Mouse (Mus musculus) thymus, postnatal 25 days (tissue): ENCODE data around the gene Jakmip3.

Experiments
- DNase-seq: peaks from one replicate; pipeline ENCODE4 v3.0.0; 2022

Jakmip3 gene

GRCm38 (mm10) chr7:138940612-138941461, at the start of gene Jakmip3:
Gene Jakmip3, plus strand, starts transcription at chr7:138940730.
- no peak for DNase-seq

GRCm38 (mm10) chr7:138898122-138898521, 42.4 kb upstream of the Jakmip3 start:
- DNase-seq: no peak

GRCm38 (mm10) chr7:138898743-138899142, 41.8 kb upstream of the Jakmip3 start:
- DNase-seq: no peak

- no peak for DNase-seq
Measured at GRCm38 (mm10) chr7:138903886-138904435, 36.6 kb upstream of the Jakmip3 start.

- no peak for DNase-seq
Measured at GRCm38 (mm10) chr7:138906441-138906840, 34.1 kb upstream of the Jakmip3 start.

GRCm38 (mm10) chr7:138907043-138907442, 33.5 kb upstream of the Jakmip3 start:
- DNase-seq: no peak

- DNase-seq: no peak
Measured at GRCm38 (mm10) chr7:138907976-138908375, 32.6 kb upstream of the Jakmip3 start.

- DNase-seq: no peak
Measured at GRCm38 (mm10) chr7:138908768-138909276, 31.7 kb upstream of the Jakmip3 start.

- DNase-seq: peak; percentile 81
Measured at GRCm38 (mm10) chr7:138909277-138910192, 31.0 kb upstream of the Jakmip3 start, which contains the start of gene Bnip3. Gene Bnip3, minus strand, starts transcription at chr7:138909519.

- DNase-seq: no peak
Measured at GRCm38 (mm10) chr7:138910193-138910562, 30.4 kb upstream of the Jakmip3 start.

GRCm38 (mm10) chr7:138913616-138914015, 26.9 kb upstream of the Jakmip3 start:
- DNase-seq: no peak

GRCm38 (mm10) chr7:138919156-138919944, 21.2 kb upstream of the Jakmip3 start:
- DNase-seq: peak; percentile 1

GRCm38 (mm10) chr7:138921611-138922010, 18.9 kb upstream of the Jakmip3 start:
- no peak for DNase-seq

GRCm38 (mm10) chr7:138923756-138924425, 16.6 kb upstream of the Jakmip3 start:
- peak; percentile 8 for DNase-seq

GRCm38 (mm10) chr7:138928456-138928855, 12.1 kb upstream of the Jakmip3 start:
- no peak for DNase-seq

GRCm38 (mm10) chr7:138934523-138934922, 6.0 kb upstream of the Jakmip3 start:
- DNase-seq: no peak

- DNase-seq: no peak
Measured at GRCm38 (mm10) chr7:138938991-138939390, 1.5 kb upstream of the Jakmip3 start.

GRCm38 (mm10) chr7:138940256-138940611, 296 bp upstream of the Jakmip3 start:
- no peak for DNase-seq

- no peak for DNase-seq
Measured at GRCm38 (mm10) chr7:138941571-138941970, 1.0 kb downstream of the Jakmip3 start.

- no peak for DNase-seq
Measured at GRCm38 (mm10) chr7:138942301-138942700, 1.8 kb downstream of the Jakmip3 start.

GRCm38 (mm10) chr7:138945668-138946067, 5.1 kb downstream of the Jakmip3 start:
- DNase-seq: no peak

GRCm38 (mm10) chr7:138947741-138948140, 7.2 kb downstream of the Jakmip3 start:
- no peak for DNase-seq
